Mouse (Mus musculus): ENCODE measurements at regions not wholly inside any gene's neighbourhood (a gene's known extent, or its start where the extent isn't known, plus 50 kb on each side); places are given as distances from the start of the nearest gene placed in this dataset.
A peak's percentile ranks its signal among the peaks of the same experiment; 100 is the strongest.
"Not testable (repeated sequence)": the region's sequence is repeated elsewhere in the genome, so short reads cannot be mapped to it uniquely, and the experiment has no call there.

DNA sequence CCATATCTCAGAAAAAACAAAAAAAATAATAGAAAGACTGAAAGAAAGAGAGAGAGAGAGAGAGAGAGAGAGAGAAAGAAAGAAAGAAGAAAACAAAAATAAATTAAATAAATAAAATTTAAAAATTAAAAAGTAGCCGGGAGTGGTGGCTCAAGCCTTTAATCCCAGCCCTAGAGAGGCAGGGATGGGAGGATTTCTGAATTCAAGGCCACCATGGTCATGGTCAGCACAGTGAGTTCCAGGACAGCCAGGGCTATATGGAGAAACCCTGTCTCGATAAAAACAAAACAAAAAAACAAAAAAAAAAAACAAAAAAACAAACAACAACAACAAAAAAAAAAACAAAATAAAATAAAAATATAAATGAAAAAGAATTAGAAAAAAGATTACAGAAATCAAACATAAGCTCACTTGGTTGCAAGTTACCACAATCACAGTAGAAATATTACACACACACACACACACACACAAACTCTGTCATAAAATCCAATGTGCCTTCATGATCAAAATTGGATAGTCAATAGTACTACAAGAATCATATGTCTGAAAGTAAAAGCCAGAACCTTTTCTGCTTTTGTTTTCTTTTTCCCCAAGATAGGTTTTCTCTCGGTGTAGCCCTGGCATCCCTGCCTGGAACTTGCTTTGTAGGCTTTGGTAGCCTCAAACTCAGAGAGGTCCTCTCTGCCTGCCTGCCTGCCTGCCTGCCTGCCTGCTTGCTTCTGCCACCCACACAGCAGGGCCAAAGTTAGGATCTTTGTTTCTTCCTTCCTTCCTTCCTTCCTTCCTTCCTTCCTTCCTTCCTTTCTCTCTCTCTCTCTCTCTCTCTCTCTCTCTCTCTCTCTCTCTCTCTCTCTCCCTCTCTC is 476.1 kb upstream of the Olfr161 start:
- DNase-seq (ENCODE audit: low read depth, low spot score), result not testable (repeated sequence)

DNA sequence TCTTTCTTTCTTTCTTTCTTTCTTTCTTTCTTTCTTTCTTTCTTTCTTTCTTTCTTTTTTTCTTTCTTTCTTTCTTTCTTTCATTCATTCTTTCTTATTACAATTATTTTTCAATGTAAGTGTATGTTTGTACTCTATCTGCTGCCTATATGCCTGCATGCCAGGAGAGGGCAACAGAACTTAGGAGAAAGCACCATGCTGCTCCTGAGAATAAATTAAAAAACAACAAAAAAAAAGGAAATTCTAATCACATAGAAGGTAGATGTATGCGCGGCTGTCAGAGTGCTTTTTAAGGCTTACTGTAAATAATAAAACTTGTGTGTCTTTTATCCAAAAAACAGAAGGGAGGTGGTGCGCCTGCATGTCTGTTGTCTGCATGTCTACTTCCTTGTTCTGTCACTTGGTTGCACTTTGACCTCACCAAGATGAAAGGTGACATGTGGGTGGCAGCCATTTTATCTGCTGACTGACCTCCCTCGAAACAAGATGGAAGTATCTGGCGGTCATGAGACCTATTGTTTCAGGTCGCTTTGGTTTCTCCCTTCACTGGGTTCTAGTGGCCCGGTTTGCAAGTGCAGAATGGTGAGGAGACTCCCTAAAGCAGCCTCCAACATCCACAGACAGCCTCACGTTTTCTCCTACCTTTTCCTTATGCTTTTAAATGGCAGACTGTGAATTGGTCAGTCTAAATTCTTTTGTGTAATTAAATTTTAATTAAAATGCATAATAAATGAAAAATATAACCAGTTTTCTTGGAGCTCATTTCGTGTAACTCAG is 475.3 kb upstream of the Olfr161 start:
- DNase-seq (ENCODE audit: low read depth, low spot score), result peak; percentile 23

GRCm38 (mm10) chr16:3116113-3116511 is 474.7 kb upstream of the Olfr161 start:
- DNase-seq (ENCODE audit: low read depth, low spot score), result peak; percentile 5

GRCm38 (mm10) chr16:3121216-3121615 is 469.6 kb upstream of the Olfr161 start:
- DNase-seq (ENCODE audit: low read depth, low spot score), result not testable (repeated sequence)

DNA sequence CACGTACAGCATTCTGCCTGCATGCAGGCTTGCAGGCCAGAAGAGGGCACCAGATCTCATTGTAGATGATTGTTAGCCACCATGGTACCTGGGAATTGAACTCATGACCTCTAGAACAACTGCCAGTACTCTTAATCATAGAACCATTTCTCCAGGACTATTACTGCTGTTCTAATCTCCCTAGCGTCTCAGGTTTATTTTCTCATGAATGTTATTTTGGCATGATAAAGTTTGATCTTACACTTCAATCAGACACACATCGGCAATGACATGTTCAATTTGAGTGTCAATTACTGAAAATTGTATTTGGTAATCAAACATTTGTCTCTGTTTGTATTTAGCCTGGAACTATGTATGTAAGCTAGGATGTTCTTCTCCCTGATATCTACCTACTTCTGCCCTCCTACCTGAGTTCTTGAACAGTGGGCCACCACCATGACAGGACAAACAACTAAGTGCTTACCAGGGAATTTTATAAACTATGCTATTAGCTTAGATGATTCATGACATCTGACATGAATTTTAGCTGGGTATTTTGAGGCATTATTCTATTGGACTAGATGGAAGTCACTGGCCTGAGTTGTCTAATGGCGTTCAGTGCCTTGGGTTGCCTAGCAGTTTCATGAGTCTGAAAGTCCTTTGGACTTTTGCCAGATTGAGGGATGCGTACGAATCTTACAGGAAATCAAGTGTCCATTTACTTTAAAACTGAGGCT is 468.5 kb upstream of the Olfr161 start:
- DNase-seq (ENCODE audit: low read depth, low spot score), result not testable (repeated sequence)

DNA sequence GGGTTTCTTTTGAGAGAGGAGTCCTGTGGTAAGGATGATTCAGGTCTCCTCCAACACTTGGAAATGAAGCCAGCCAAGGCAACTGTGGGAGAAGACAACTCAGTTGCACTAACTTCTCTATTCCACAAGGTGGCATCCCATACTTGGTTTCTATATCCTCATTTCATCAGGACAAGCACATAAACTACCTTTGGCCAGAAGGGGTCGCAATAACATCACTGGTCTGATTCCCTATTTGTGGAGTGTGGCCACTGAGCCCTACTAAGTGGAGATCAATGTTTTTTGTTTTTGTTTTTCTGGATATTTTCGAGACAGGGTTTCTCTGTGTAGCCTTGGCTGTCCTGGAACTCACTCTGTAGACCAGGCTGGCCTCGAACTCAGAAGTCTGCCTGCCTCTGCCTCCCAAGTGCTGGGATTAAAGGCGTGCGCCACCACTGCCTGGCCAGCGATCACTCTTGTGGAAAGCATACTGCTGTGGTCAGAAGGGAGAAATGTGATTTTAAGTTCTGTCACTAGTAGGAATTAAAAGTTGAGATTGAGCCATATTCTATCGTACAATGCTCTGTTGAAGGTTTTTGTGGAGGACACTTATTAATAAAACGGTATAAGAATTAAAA is 467.9 kb upstream of the Olfr161 start:
- DNase-seq (ENCODE audit: low read depth, low spot score), result peak; percentile 60

- not testable (repeated sequence) for DNase-seq (ENCODE audit: low read depth, low spot score)
Observed at GRCm38 (mm10) chr16:3127317-3127716, 463.5 kb upstream of the Olfr161 start.
